Mouse (Mus musculus) right cerebral cortex, postnatal 4 days (tissue): ENCODE data around the gene Klk1b4.

Source experiments
- DNase-seq: peaks from one replicate; pipeline ENCODE4 v3.0.0-alpha.2; 2022

Klk1b4 gene

GRCm38 (mm10) chr7:44254930-44255329, 47.7 kb downstream of the Klk1b4 start:
- no peak for DNase-seq

DNA sequence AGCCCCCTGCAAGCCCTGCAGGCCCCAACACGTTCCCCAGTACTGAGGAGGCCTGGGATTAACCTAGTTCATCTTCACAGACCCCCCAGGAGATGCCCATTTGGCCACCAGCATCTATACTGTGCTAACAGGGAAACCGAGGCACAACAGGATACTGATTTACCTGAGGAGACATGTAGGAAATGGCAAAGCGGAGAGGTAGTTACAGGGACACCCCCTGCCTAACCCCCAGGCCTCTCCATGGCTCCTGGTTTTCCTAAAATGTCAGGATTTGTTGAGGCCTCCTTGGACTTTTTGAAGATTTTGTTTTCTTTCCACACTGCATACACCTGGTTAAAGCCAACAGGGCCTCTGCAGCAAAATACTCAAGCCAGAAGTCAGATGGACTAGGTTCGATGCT, 50.0 kb downstream of the Klk1b4 start, which contains the start of gene Acp4:
Acp4 (minus strand) TSS at position 101 of the 400 bp plus-strand sequence.
- DNase-seq, result no peak

DNA sequence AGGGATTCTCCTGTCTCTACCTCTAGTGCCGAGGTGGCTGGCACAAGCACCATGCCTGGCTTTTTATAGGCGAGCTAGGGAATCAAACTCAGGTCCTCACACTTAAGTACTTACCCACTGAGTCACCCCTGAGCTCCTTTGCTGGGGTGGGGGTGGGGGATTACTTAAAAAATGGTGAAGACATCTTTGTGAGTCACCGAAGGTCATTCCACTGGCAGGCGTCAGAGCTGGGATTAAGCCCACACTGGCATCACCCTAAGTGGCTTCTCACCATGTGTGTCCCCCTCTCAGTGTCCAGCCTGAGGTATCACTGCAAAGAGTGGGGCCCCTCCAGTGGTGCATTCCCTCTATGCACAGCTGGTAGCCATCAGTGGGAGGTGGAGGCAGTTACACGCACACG, 53.2 kb downstream of the Klk1b4 start:
- DNase-seq, result no peak

- no peak for DNase-seq
Measured at GRCm38 (mm10) chr7:44261147-44261546, 53.9 kb downstream of the Klk1b4 start, which contains the start of gene Gm15517. TSS of gene Gm15517 (plus strand) at chr7:44261447.
